Mouse (Mus musculus) CD4-positive helper T cell, adult 2 months (primary cell): ENCODE results near the gene 3110040M04Rik.

Experiments used
- DNase-seq: peaks from one replicate; pipeline ENCODE4 v3.0.0-alpha.2; 2012; ENCODE audit warnings: low read depth, missing footprints, low spot score

The 3110040M04Rik gene

GRCm38 (mm10) chr1:151235574-151235973 is 31.7 kb downstream of the 3110040M04Rik start:
- no peak for DNase-seq

- peak; percentile 47 for DNase-seq
Measured at GRCm38 (mm10) chr1:151236141-151236930, 32.4 kb downstream of the 3110040M04Rik start.

- DNase-seq, result no peak
Measured at GRCm38 (mm10) chr1:151237780-151238179, 33.9 kb downstream of the 3110040M04Rik start.

- no peak for DNase-seq
Measured at GRCm38 (mm10) chr1:151243332-151243731, 39.4 kb downstream of the 3110040M04Rik start.

GRCm38 (mm10) chr1:151244013-151244412 is 40.1 kb downstream of the 3110040M04Rik start:
- DNase-seq, result no peak

- DNase-seq, result no peak
Measured at GRCm38 (mm10) chr1:151244761-151245160, 40.8 kb downstream of the 3110040M04Rik start.

GRCm38 (mm10) chr1:151245165-151245564 is 41.2 kb downstream of the 3110040M04Rik start:
- no peak for DNase-seq

GRCm38 (mm10) chr1:151245846-151246245 is 41.9 kb downstream of the 3110040M04Rik start:
- DNase-seq, result no peak

- no peak for DNase-seq
Measured at GRCm38 (mm10) chr1:151250109-151250508, 46.2 kb downstream of the 3110040M04Rik start.

- DNase-seq, result peak; percentile 26
Measured at GRCm38 (mm10) chr1:151250529-151251193, 46.7 kb downstream of the 3110040M04Rik start.

GRCm38 (mm10) chr1:151251194-151252010 is 47.5 kb downstream of the 3110040M04Rik start:
- no peak for DNase-seq
